Mouse (Mus musculus) heart, adult 2 months (tissue): ENCODE measurements around the gene Trim31.

ENCODE experiments used
- CTCF ChIP-seq: fragments of 200-600 bp; IDR thresholded peaks from 2 replicates; pipeline ENCODE4 v1.8.1; 2022; ENCODE audit warnings: antibody characterized with exemption, mild to moderate bottlenecking, moderate library complexity
- POLR2A ChIP-seq: fragments of 200-500 bp; IDR thresholded peaks from 2 replicates; pipeline ENCODE4 v1.6.1; 2011; ENCODE audit warnings: mild to moderate bottlenecking, low read depth, low read length, control low read depth; ENCODE audit not compliant: insufficient read depth

DNA sequence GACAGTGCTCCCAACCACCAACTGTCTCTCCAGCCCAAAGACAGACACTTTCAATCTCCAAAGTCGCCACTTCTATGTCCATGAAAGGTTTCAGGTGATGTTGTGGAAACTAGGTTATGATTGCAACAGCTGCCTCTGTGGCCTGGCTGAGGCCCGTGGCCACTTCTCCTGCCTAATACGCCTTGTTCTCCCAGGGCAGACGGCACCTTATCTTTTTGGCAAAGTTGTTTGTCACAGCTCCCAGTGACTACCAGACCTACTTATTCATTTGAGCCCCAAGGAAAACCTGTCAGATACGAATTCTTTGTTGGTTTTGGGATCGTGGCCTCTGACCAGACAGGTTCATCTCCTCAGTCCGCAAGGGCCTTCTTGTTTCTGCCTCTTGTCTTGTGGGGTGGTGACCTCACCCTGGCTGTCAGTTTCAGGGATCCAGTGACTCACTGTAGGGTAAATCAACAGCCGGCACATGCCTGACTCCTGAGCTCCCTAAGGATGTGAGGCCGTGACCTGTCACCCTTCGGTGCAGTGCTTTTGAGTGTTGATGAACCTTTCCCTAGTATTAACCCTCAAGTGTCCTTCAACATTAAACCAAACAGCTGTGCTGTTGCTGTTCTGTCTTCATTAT, 29.7 kb downstream of the Trim31 start:
- TF ChIP-seq POLR2A (no peak), CTCF (no peak)
